Comparison of ENCODE assay signal across 9 mouse cellular contexts in the genomic region with DNA sequence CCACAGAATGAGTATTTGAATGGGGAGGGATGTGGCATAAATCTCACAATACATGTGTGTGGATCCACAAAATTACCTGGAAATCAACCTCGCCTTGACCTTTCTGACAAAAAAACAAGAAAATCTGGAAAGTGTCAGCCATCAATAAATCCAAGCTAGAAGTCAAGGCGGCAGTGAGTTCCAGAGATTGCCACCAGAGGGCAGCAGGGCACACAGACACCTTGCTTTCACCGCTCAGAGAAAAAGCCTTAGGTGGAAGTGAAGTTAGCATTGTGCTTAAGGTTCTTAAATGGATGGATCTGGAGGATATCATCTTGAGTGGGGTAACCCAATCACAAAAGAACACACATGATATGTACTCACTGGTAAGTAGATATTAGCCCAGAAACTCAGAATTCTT.
DNase-seq lines count a peak whose midpoint lies in the region; ATAC-seq and TF ChIP-seq lines count a peak whose summit lies in the region.
"Had no signal": no experiment of that assay in that cellular context is flagged by ENCODE, and none has a peak within 500 bp of the region (broad histone marks: within the 10 kb centered on the region; RNA-seq: fewer than 3 reads in every experiment).

No protein-coding gene starts in this region.

- no peaks in the 10 kb centered on the region for H3K27me3 ChIP-seq in forebrain, embryonic 11.5 days (ENCODE audit: control insufficient read depth, insufficient read depth, low read length)
- H3K27me3 ChIP-seq in forebrain, embryonic 15.5 days = no peaks in the 10 kb centered on the region
- peaks cover 0 to 2% of the 10 kb centered on the region in 2 experiments; a peak in 2 of 4 replicates for H3K27me3 ChIP-seq in MEL (ENCODE audit: control insufficient read depth in 1 of 2, insufficient read depth in 2 of 2, low read length in 2 of 2)
- no peaks in the 10 kb centered on the region for H3K27me3 ChIP-seq in spleen, adult 2 months (ENCODE audit: control insufficient read depth, insufficient read depth, low read length)

- 16% methylated on average over 3 of the region's 3 CpGs for WGBS in forebrain, embryonic 11.5 days
- 14% methylated on average over 3 of the region's 3 CpGs for WGBS in forebrain, embryonic 15.5 days
- 9% methylated on average over 3 of the region's 3 CpGs for WGBS in spleen, adult 2 months

- peak; percentile 83 to 94 (median 92) for TF ChIP-seq CTCF in MEL (IDR thresholded peaks at IDR 0.05 in 2 of 3, conservative IDR thresholded peaks at IDR 0.05 in 1 of 3; ENCODE audit: control insufficient read depth in 1 of 3, insufficient read depth in 1 of 3, low read depth in 2 of 3, low read length in 3 of 3, poor library complexity in 1 of 3, severe bottlenecking in 1 of 3)
- peak; percentile 85; the same call in 1 of the 2 replicates for TF ChIP-seq CTCF in spleen, adult 2 months (IDR thresholded peaks at IDR 0.05; ENCODE audit: extremely low read depth, insufficient read depth, insufficient read length, insufficient replicate concordance)

- H3K4me1 ChIP-seq in forebrain, embryonic 11.5 days (replicated peaks; ENCODE audit: control insufficient read depth, insufficient read depth, low read length) = no peaks in the 10 kb centered on the region
- H3K4me1 ChIP-seq in forebrain, embryonic 15.5 days = no peaks in the 10 kb centered on the region
- H3K4me1 ChIP-seq in MEL (ENCODE audit: control insufficient read depth in 1 of 2, insufficient read depth in 2 of 2, low read length in 2 of 2) = no peaks in the 10 kb centered on the region
- no peaks in the 10 kb centered on the region for H3K4me1 ChIP-seq in spleen, adult 2 months (ENCODE audit: control insufficient read depth, insufficient read depth, insufficient read length)

- no peak for ATAC-seq in forebrain, embryonic 11.5 days (replicated peaks; ENCODE audit: low FRiP score)
- ATAC-seq in forebrain, embryonic 15.5 days (replicated peaks) = no peak

- no peak for TF ChIP-seq EP300 in MEL (IDR thresholded peaks at IDR 0.05; ENCODE audit: low read depth in 1 of 2, low read length in 2 of 2)

- H3K79me2 ChIP-seq in MEL (ENCODE audit: control insufficient read depth, insufficient read depth, low read length, poor library complexity) = no peaks in the 10 kb centered on the region

- H3K9ac ChIP-seq in forebrain, embryonic 11.5 days (ENCODE audit: low read length) = no peak overlapping the region
- no peak overlapping the region for H3K9ac ChIP-seq in forebrain, embryonic 15.5 days (replicated peaks)
- H3K9ac ChIP-seq in MEL (ENCODE audit: control insufficient read depth, low read depth, low read length, poor library complexity, severe bottlenecking) = no peak overlapping the region

- peak; percentile 86 for TF ChIP-seq RAD21 in MEL (IDR thresholded peaks at IDR 0.05; ENCODE audit: low read depth, low read length)

- no peak overlapping the region for H3K4me2 ChIP-seq in forebrain, embryonic 11.5 days (ENCODE audit: low read depth, low read length, severe bottlenecking)
- H3K4me2 ChIP-seq in forebrain, embryonic 15.5 days (replicated peaks) = no peak overlapping the region

- no peak for TF ChIP-seq POLR2A in MEL (IDR thresholded peaks at IDR 0.05; ENCODE audit: control insufficient read depth in 1 of 2, insufficient read depth in 1 of 2, low read depth in 1 of 2, low read length in 2 of 2, poor library complexity in 1 of 2)
- no peak for TF ChIP-seq POLR2A in spleen, adult 2 months (IDR thresholded peaks at IDR 0.05; ENCODE audit: low read depth, low read length)

- no peak overlapping the region for H3K27ac ChIP-seq in forebrain, embryonic 11.5 days (ENCODE audit: low read depth, low read length)
- no peak overlapping the region for H3K27ac ChIP-seq in forebrain, embryonic 15.5 days (replicated peaks)
- no peak overlapping the region for H3K27ac ChIP-seq in MEL (ENCODE audit: control insufficient read depth, low read depth, low read length)
- no peak overlapping the region for H3K27ac ChIP-seq in spleen, adult 2 months (ENCODE audit: insufficient read depth, low read length)
- H3K27ac ChIP-seq: macrophage had no signal

- DNase-seq in forebrain, embryonic 11.5 days (ENCODE audit: low spot score) = peak; percentile 79
- DNase-seq in MEL (ENCODE audit: low read depth, low spot score) = peak; percentile 74
- peak; percentile 38 for DNase-seq in cerebellum, adult 11 months
- peak; percentile 27 to 89 for DNase-seq in frontal cortex, adult 2 months (ENCODE audit: extremely low spot score in 1 of 2, low spot score in 1 of 2)
- peak; percentile 39 to 82 for DNase-seq in layer of hippocampus, adult 8-10 months (ENCODE audit: low spot score in 2 of 2)
- DNase-seq in lung, postnatal 25 days (ENCODE audit: low spot score) = peak; percentile 65
- DNase-seq in spleen, adult 2 months (ENCODE audit: low read depth in 1 of 2, low spot score in 2 of 2) = peak in 1 of 2 experiments; percentile 27

- no peak overlapping the region for H3K4me3 ChIP-seq in forebrain, embryonic 11.5 days (ENCODE audit: low read depth, low read length)
- H3K4me3 ChIP-seq in forebrain, embryonic 15.5 days = no peak overlapping the region
- no peak overlapping the region for H3K4me3 ChIP-seq in MEL (ENCODE audit: control insufficient read depth in 1 of 2, insufficient read depth in 1 of 2, low read depth in 2 of 2, low read length in 2 of 2)
- H3K4me3 ChIP-seq in spleen, adult 2 months (ENCODE audit: extremely low read depth, insufficient read depth, insufficient read length) = no peak overlapping the region

- no peaks in the 10 kb centered on the region for H3K36me3 ChIP-seq in forebrain, embryonic 11.5 days (ENCODE audit: control insufficient read depth, insufficient read depth, low read length)
- no peaks in the 10 kb centered on the region for H3K36me3 ChIP-seq in forebrain, embryonic 15.5 days
- no peaks in the 10 kb centered on the region for H3K36me3 ChIP-seq in MEL (ENCODE audit: control insufficient read depth in 1 of 2, insufficient read depth in 2 of 2, low read length in 2 of 2)
- no peaks in the 10 kb centered on the region for H3K36me3 ChIP-seq in spleen, adult 2 months (ENCODE audit: control insufficient read depth, insufficient read depth, low read length)

- no peaks in the 10 kb centered on the region for H3K9me3 ChIP-seq in forebrain, embryonic 11.5 days (ENCODE audit: control insufficient read depth, low read length)
- no peaks in the 10 kb centered on the region for H3K9me3 ChIP-seq in forebrain, embryonic 15.5 days
- H3K9me3 ChIP-seq in MEL (replicated peaks; ENCODE audit: insufficient read depth, low read length) = no peaks in the 10 kb centered on the region

TF ChIP-seq in MEL, 35 proteins besides CTCF, POLR2A, EP300 and RAD21:
- TF ChIP-seq HCFC1 (IDR thresholded peaks at IDR 0.05; ENCODE audit: low read depth, low read length) (no peak), SMC3 (IDR thresholded peaks at IDR 0.05; ENCODE audit: low read depth, low read length) (peak; percentile 99), GABPA (IDR thresholded peaks at IDR 0.05; ENCODE audit: low read depth, low read length) (no peak), ZMIZ1 (IDR thresholded peaks at IDR 0.05; ENCODE audit: low read depth, low read length) (no peak), CHD2 (IDR thresholded peaks at IDR 0.05; ENCODE audit: low read length) (no peak), ZKSCAN1 (IDR thresholded peaks at IDR 0.05; ENCODE audit: low read depth, low read length) (no peak), ZC3H11A (IDR thresholded peaks at IDR 0.05; ENCODE audit: low read depth, low read length) (peak; percentile 96), TCF12 (IDR thresholded peaks at IDR 0.05; ENCODE audit: low read depth, low read length) (no peak), E2F4 (IDR thresholded peaks at IDR 0.05; ENCODE audit: borderline replicate concordance, low read depth, low read length) (no peak)
TF ChIP-seq in MEL: peak in this region for 2.
